Mouse (Mus musculus) olfactory bulb, adult 2 months (tissue): ENCODE data around the gene Bcar3. TPM values are rescaled to one million over a fixed set of nuclear protein-coding genes. Genes with fewer than 3 reads are reported as not detected.

Experiments used
- H3K27ac ChIP-seq: fragments of 200-500 bp; 2 replicates; pipeline ENCODE4 v1.5.1; 2012; ENCODE audit warnings: low read depth, low read length; ENCODE audit not compliant: insufficient read depth
- H3K4me1 ChIP-seq: fragments of 200-500 bp; 2 replicates; pipeline ENCODE4 v1.6.1; 2012; ENCODE audit warnings: low read length; ENCODE audit not compliant: control insufficient read depth, insufficient read depth
- H3K4me3 ChIP-seq: fragments of 200-500 bp; 2 replicates; pipeline ENCODE4 v1.5.1; 2012; ENCODE audit warnings: mild to moderate bottlenecking, low read depth, low read length, moderate library complexity; ENCODE audit not compliant: insufficient read depth
- CTCF ChIP-seq: fragments of 200-500 bp; IDR thresholded peaks from 2 replicates; pipeline ENCODE4 v1.5.1; 2012; ENCODE audit warnings: low read depth, mild to moderate bottlenecking, low read length, moderate library complexity; ENCODE audit not compliant: insufficient read depth
- POLR2A ChIP-seq: fragments of 200-500 bp; IDR thresholded peaks from 2 replicates; pipeline ENCODE4 v1.6.1; 2012; ENCODE audit warnings: mild to moderate bottlenecking, low read depth, low read length, moderate library complexity; ENCODE audit not compliant: insufficient read depth
- WGBS: fragments of 180-500 bp; shearing (Covaris S2); methylation state at CpG from one replicate; pipeline ENCODE4 v1.1.7; 2018; 5-methylcytosine and 5-hydroxymethylcytosine counted together
- polyA plus RNA-seq: library from polyadenylated mRNA; stranded (reverse); fragments of >200 nt; gene quantifications from 2 replicates; pipeline ENCODE4 v1.2.4, GENCODE M21; 2012; ENCODE audit warnings: low replicate concordance; ENCODE audit not compliant: missing spikeins, insufficient read depth, insufficient read length

Gene Bcar3
- polyA plus RNA-seq, 1 experiment = not detected

- no peak overlapping the region for H3K27ac ChIP-seq
- H3K4me3 ChIP-seq = no peak overlapping the region
- no peak for TF ChIP-seq CTCF
- no peak for TF ChIP-seq POLR2A
- 97% methylated on average over 3 of the region's 3 CpGs for WGBS
- no peaks in the 10 kb centered on the region for H3K4me1 ChIP-seq
These were observed 30.6 kb downstream of the Bcar3 start for GRCm38 (mm10) chr3:122324528-122324927.

DNA sequence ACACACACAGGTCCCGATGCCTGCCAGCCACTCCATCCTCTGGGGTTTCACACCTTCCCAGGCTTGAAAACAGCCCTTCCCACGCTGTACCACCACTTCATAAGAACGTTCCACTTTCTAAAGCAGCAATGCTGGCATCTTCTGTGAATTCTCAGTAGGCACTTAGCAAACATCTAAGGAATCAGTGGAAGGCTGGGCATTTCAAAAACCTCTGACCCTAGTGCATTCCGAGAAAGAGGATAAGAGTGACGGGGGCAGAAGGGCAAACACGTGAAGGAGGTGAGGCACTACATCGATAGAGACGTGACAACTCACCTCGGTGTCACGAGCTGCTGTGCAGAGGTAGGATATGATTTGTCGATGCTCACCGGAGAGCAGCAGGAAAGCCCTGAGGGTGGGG lies 36.5 kb downstream of the Bcar3 start:
- 92% methylated on average over 12 of the region's 12 CpGs for WGBS
- Histone ChIP-seq H3K4me3 (no peak overlapping the region), H3K27ac (no peak overlapping the region), H3K4me1 (peaks cover 12% of the 10 kb centered on the region)
- TF ChIP-seq CTCF = no peak
- TF ChIP-seq POLR2A = no peak

GRCm38 (mm10) chr3:122333493-122333892 lies 39.6 kb downstream of the Bcar3 start:
- peaks cover 16% of the 10 kb centered on the region for H3K4me1 ChIP-seq
- TF ChIP-seq POLR2A (no peak), CTCF (no peak)
- no peak overlapping the region for H3K4me3 ChIP-seq
- no peak overlapping the region for H3K27ac ChIP-seq
- whole genome bisulfite sequencing = 27% methylated on average over 4 of the region's 4 CpGs

DNA sequence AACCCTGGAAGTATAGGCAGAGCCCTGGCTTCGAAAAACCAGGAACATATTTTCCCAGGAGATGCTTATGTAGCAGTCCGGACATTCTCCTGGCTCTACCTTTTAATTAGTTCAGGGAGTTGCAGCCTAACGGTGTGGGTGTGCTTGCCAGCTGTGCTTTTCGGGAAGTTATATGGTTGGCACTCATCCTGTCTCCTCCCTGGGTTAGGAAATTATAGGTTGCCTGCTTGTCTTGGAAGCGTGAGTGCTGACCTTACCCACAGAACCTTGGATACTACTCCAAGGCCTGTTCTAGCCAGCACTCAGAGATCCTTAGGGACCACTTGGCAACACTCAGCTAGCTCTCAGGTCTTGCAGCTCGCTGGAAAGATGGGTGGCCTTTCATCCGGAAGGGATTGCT lies 40.0 kb downstream of the Bcar3 start:
- Histone ChIP-seq H3K4me1 (peaks cover 16% of the 10 kb centered on the region), H3K27ac (no peak overlapping the region), H3K4me3 (no peak overlapping the region)
- no peak for TF ChIP-seq POLR2A
- TF ChIP-seq CTCF = no peak
- 39% methylated on average over 7 of the region's 7 CpGs for WGBS

- Histone ChIP-seq H3K27ac (no peak overlapping the region), H3K4me1 (peaks cover 16% of the 10 kb centered on the region), H3K4me3 (no peak overlapping the region)
- TF ChIP-seq POLR2A (no peak), CTCF (no peak)
- WGBS = 92% methylated on average over 7 of the region's 7 CpGs
These were observed 40.4 kb downstream of the Bcar3 start for GRCm38 (mm10) chr3:122334375-122334774.

- no peak for TF ChIP-seq POLR2A
- TF ChIP-seq CTCF = no peak
- Histone ChIP-seq H3K4me3 (no peak overlapping the region), H3K27ac (no peak overlapping the region), H3K4me1 (peaks cover 17% of the 10 kb centered on the region)
- WGBS = 92% methylated on average over 4 of the region's 4 CpGs
These were observed 42.1 kb downstream of the Bcar3 start for GRCm38 (mm10) chr3:122336030-122336429.

- WGBS = 52% methylated on average over 5 of the region's 5 CpGs
- H3K4me3 ChIP-seq = no peak overlapping the region
- TF ChIP-seq CTCF (no peak), POLR2A (no peak)
- H3K27ac ChIP-seq = no peak overlapping the region
- H3K4me1 ChIP-seq = peaks cover 22% of the 10 kb centered on the region
These were observed 44.1 kb downstream of the Bcar3 start for GRCm38 (mm10) chr3:122337992-122338391.

GRCm38 (mm10) chr3:122338897-122339296 lies 45.0 kb downstream of the Bcar3 start:
- H3K27ac ChIP-seq = no peak overlapping the region
- H3K4me1 ChIP-seq = peaks cover 20% of the 10 kb centered on the region
- no peak for TF ChIP-seq POLR2A
- no peak for TF ChIP-seq CTCF
- 95% methylated on average over 7 of the region's 7 CpGs for WGBS
- no peak overlapping the region for H3K4me3 ChIP-seq

DNA sequence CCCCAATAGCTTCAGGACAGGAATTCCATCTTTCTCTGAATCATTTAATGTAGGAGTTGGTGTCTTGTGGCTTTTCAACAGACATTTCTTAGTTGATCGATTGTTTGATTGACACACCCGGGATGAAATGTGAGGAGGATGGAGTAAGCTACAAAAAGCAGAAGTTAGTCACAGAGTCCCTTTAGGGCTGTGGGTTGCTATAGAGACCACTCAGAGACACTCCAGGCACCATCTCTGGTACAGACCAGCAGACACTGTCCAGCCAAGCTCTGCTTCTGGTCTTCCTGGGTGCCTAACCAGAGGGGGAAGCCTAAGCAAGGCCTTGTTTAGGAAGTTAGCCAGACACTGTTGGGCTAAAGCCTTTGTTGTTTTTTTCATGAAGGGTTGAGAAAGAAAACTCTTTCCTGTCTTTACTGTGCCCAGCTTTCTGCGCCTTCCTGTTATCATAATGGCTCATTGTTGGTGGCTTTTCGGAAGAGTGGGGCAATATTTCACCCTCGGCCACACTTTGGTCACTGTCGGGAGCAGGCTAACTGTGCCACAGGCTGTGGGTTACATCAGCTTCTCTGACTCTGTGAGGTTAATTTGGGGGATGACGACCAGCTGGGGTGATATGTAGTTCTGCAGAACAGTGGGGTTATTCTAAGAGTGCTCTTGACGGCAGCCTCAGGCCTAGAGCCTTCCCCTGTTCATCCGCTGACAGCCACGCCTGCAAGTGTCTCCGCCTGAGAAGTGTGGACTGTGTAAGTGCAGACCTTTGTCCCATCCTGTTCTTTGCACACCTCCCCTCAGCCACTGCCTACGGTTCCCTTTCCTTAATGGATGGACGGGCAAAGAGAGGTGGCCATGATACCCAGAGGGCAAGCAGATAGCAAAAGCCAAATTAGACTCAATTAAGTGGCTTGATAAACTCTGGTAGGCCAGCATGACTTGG lies 46.5 kb downstream of the Bcar3 start:
- no peak overlapping the region for H3K27ac ChIP-seq
- 83% methylated on average over 13 of the region's 13 CpGs for WGBS
- no peak overlapping the region for H3K4me3 ChIP-seq
- peaks cover 14% of the 10 kb centered on the region for H3K4me1 ChIP-seq
- TF ChIP-seq CTCF (no peak), POLR2A (no peak)
